Mouse (Mus musculus) left cerebral cortex, postnatal 10 days (tissue): ENCODE results near the gene Spta1. TPM values are rescaled to one million over a fixed set of nuclear protein-coding genes. Genes with fewer than 3 reads are reported as not detected.

Source experiments
- DNase-seq, 2 experiments: peaks; one replicate each; pipeline ENCODE4 v3.0.0; 2021 to 2022; ENCODE audit warnings: low spot score in 2 of 2, mixed read lengths in 1 of 2; ENCODE audit errors: extremely low spot score in 1 of 2
- intact Hi-C: fragments of 180-260 bp; cut with DNase I; formaldehyde crosslinking; loops from one replicate; pipeline ENCODE4 v1.15.1; 2025
- total RNA-seq, 2 experiments: library from RNA; stranded (reverse); gene quantifications; 2 replicates each; pipeline ENCODE4 v1.2.3; 2021

Spta1 gene
- total RNA-seq, 2 experiments from 2014 or later: 0.16 to 0.32 TPM

DNA sequence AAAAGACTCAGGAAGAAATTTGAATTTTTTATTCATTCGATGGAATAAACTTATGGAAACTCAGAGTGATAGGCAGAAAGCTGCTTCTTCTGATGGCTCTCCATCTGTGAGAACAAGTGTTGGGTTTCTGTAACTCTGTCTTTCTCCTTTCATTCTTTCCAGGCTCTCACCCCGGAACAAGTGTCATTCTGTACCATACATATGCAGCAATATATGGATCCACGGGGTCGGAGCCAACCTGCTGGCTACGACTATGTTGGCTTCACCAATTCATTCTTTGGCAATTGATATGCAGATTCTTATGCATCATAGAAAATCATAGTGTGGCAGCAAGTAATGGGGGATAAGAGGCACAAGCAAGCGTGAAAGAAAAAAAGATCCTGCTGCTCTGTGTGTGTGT lies 74.6 kb downstream of the Spta1 start:
- no peak for DNase-seq
- intact Hi-C loops: no loop called here

DNA sequence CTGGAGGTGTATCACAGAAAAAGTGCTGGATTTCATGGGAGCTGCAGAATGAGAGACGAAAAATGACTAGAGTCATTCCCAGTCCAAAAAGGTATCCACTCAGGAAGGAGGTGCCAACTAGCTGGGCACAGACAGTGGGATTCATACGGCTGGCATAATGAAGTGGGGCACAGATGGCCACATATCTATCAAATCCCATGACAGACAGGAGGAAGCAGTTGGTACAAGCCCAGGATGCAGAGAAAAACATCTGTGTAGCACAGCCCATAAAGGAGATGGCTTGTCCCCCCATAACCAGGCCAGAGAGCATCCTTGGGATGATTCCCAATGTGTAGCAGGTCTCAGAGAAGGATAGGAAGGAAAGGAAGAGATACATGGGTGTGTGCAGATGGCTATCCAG lies 77.8 kb downstream of the Spta1 start:
- intact Hi-C loops: no loop called here
- DNase-seq: no peak

DNA sequence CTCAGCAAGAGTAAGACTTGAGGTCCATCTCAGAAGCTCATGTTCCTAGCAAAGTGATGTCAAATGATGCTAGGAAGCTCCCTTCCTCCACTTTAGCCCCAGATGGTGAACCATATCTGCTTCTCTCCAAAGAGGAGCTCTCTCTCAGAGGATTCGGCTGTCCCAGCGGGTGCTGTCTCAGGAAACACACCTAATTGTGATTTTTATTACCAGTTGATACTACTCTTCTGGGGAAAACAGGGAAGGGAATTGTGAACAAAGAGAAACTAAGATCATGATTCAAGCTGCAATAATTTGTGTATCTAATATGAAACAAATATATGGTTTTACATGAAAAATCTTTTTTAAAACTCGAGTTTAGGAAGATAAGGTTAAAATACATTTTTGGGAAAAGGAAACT lies 79.4 kb downstream of the Spta1 start, which contains the start of gene Olfr419:
Gene Olfr419 (minus strand): TSS at position 101 of the 400 bp plus-strand sequence.
- intact Hi-C loops: no loop called here
- no peak for DNase-seq

DNA sequence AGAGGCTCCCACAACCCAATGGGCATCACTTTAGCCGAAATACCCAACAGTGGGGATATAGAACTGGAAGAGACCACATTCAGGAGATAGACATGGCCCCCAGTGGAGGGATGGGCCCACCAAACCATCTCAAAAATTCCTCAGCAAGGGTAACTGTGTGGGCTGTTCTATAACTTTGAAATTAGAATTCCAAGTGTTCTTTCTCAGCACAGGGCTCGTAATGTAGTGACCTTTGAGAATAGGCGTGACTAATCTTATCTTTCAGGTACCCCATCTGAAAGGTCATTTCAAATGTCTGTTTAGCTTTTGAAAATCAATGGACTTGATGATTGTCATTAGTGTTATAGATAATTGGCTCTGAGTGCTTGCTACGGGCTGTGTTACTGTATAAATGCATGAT lies 95.2 kb downstream of the Spta1 start:
- no peak for DNase-seq
- intact Hi-C loops: no loop called here

DNA sequence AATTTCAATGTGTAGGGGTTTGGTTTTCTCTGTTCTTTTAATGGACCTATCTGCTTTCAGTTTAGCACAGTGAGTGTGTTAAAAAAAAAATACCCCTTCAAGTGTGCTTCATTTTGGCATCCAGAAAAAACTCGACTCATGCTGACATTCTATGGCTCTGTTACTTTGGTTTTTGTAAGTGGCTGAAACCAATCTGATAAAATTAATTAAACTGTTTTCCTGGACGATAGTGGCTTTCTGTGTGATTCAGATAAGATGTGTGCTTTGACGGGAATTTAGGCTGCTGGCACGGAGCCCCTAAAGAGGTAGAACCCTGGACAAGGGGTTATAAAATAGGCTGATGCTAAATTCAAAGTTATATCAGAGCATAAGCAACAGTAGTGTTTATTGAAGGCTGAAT lies 96.6 kb downstream of the Spta1 start:
- intact Hi-C loops: no loop called here
- no peak for DNase-seq

DNA sequence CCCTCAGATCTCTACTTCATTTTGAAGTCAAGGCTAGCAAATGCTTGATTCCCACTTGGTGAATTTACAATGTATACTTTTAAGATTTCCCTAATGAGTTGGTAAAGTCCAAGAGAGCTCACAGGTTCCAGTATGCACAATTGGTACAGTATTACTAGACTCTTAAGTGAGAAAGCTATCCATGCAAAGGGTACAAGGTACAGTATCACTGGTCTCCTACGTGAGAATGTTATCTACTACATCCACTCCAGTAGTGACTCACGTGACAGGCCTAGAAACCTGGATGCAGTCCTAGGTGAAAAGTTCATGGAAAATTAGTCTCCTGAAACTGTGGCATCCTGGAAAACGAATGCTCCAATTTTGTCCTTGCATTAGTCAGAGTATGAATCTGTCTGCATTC lies 98.1 kb downstream of the Spta1 start:
- no peak for DNase-seq
- intact Hi-C loops: no loop called here

Other genes starting within 250 kb of the Spta1 start
- 1 to 10 TPM; 2.1 TPM for gene Mndal, start 230.3 kb upstream of the Spta1 start, total RNA-seq
- gene Ifi203, start 230.1 kb upstream of the Spta1 start, total RNA-seq: 1 to 10 TPM in 1 of 2 experiments, under 1 TPM in 1; 0.49 to 1.0 TPM
- not detected for gene Ifi202b, start 190.0 kb upstream of the Spta1 start, total RNA-seq
- gene Ifi205, start 141.0 kb upstream of the Spta1 start, total RNA-seq: not detected
- gene Olfr433, start 132.1 kb upstream of the Spta1 start, total RNA-seq: not detected
- gene Olfr432, start 123.6 kb upstream of the Spta1 start, total RNA-seq: not detected
- not detected for gene Olfr430, start 106.2 kb upstream of the Spta1 start, total RNA-seq
- not detected for gene Olfr429, start 88.4 kb upstream of the Spta1 start, total RNA-seq
- gene Olfr427, start 75.9 kb upstream of the Spta1 start, total RNA-seq: not detected
- not detected for gene Olfr231, start 51.6 kb upstream of the Spta1 start, total RNA-seq
- not detected for gene Olfr424, start 41.3 kb upstream of the Spta1 start, total RNA-seq
- not detected for gene Olfr420, start 17.1 kb upstream of the Spta1 start, total RNA-seq
- not detected for gene Olfr419, start 79.3 kb downstream of the Spta1 start, total RNA-seq
- gene Mptx1, start 157.7 kb downstream of the Spta1 start, total RNA-seq: not detected
- not detected for gene Olfr417, start 192.3 kb downstream of the Spta1 start, total RNA-seq
- not detected for gene Olfr248, start 218.3 kb downstream of the Spta1 start, total RNA-seq